Mouse (Mus musculus) splenic B cell, adult 2 months (primary cell): ENCODE data around the gene Ndufs7.

Source experiments
- DNase-seq: peaks from one replicate; pipeline ENCODE4 v3.0.0-alpha.2; 2011; ENCODE audit warnings: low read depth, low spot score
- H3K27me3 ChIP-seq: 2 replicates; pipeline ENCODE4 v1.6.1; 2012; ENCODE audit warnings: mild to moderate bottlenecking, low read length, moderate library complexity, mixed read lengths; ENCODE audit not compliant: control insufficient read depth, poor library complexity, insufficient read depth, severe bottlenecking
- H3K36me3 ChIP-seq: 2 replicates; pipeline ENCODE4 v1.6.1; 2012; ENCODE audit warnings: mild to moderate bottlenecking, low read length, moderate library complexity, mixed read lengths; ENCODE audit not compliant: control insufficient read depth, poor library complexity, insufficient read depth, severe bottlenecking

Ndufs7 gene

DNA sequence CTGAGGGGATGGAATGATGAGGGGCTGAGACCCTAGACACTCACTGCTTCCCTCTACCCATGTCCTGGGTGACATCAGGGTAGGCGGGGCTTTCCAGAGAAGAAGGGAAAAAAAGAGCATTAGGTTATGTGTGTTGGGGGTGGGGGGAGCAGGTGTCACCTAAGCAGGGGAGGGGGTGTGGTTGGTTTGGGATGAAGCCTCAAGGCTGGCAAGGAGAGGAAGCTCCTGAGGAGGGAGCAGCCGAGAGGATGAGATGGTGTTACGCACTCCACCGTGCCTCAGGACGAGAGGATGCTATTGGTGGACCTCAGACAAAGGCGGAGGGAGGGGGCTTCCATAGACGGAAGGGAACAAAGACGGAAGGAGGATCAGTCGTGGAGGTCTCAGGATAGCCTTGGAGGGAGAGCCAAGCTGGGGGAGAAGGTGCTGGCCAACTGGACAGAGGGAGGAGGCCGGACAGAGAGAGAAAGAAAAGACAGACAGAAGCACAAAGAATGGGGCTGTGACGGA is 51.8 kb downstream of the Ndufs7 start:
- Histone ChIP-seq H3K27me3 (no peaks in the 10 kb centered on the region; the same call in none of the 2 replicates), H3K36me3 (no peaks in the 10 kb centered on the region)
- no peak for DNase-seq

DNA sequence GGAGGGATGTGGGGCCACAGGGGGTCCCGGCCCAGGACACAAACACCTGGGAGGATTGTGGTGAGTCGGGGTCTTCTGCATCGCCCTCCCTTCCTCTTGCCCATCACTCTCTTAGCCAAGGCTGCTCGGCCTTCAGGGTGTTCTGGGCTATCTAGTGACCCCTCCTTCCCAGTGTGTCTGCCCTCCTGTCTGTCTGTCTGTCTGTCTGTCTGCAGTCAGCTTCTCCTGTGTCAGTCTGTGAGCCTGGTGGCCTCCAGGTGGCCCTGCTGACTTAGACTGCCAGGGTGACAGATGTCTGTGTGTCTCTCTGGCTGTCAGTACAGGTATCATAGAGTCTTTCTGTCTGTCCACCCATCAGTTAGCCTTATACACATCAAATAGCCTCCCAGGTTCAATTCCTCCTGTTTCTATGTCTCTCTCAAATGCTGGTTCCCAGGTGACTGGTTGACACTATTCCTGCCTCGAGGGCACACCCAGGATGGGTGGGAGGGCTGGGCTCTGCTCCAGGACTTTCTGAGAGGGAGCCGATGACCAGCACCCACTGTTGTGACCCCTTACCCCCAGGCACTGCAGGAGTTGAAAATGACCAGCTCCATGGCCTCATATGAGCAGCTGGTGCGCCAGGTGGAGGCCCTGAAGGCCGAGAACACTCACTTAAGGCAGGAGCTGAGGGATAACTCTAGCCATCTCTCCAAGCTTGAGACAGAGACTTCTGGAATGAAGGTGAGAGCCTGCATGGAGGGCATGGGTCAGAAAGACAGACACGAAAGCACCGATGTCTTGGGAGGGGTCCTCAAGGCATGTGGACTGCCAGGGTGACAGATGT is 52.5 kb downstream of the Ndufs7 start:
- Histone ChIP-seq H3K27me3 (no peaks in the 10 kb centered on the region; the same call in none of the 2 replicates), H3K36me3 (no peaks in the 10 kb centered on the region)
- DNase-seq, result no peak

DNA sequence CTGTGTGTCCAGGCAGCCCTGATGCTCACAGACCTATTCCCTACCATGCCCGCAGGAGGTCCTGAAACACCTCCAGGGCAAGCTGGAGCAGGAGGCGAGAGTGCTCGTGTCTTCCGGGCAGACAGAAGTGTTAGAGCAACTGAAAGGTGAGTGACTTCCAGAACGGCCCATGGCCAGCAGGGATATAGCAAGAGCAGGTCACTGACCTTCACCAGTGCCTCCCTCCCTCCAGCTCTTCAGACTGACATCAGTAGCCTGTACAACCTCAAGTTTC is 53.1 kb downstream of the Ndufs7 start:
- DNase-seq, result no peak
- H3K27me3 ChIP-seq, result no peaks in the 10 kb centered on the region; the same call in none of the 2 replicates
- no peaks in the 10 kb centered on the region for H3K36me3 ChIP-seq

DNA sequence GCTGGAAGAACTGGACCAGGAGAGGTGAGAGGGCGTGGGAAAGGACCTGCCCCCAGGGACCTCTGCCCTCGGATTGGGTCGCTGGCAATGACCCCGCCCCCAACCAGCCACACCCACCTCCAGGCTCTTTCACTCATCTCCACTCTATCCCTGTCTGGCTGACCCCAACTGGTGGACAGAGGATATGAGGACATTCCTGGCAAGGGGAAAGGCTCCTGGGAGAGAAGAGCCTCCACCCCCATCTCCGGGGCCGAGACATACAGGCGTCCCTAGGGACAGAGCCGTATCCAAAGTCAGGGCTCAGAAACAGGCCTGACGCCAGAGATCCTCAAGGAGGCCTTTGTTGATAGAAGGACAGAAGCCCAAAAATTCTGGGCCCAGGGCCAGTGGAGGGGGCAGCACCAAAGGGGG is 53.6 kb downstream of the Ndufs7 start:
- H3K27me3 ChIP-seq, result no peaks in the 10 kb centered on the region; the same call in none of the 2 replicates
- H3K36me3 ChIP-seq, result no peaks in the 10 kb centered on the region
- DNase-seq, result no peak

DNA sequence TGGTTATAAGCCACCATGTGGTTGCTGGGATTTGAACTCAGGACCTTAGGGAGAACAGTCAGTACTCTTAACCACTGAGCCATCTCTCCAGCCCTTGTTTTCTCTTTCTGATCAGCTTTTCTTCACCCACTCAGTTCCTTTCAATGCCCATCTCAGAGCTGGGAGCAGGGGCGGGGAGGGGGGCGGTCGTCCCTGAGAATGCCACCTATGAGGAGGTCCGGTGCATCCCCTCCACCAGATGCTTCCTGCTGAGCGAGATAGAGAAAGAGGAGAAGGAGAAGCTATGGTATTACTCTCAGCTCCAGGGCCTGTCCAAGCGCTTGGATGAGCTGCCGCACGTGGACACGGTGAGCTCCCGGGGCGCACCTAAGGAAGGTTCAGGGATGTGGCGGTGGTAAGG is 55.5 kb downstream of the Ndufs7 start:
- Histone ChIP-seq H3K27me3 (no peaks in the 10 kb centered on the region; the same call in none of the 2 replicates), H3K36me3 (no peaks in the 10 kb centered on the region)
- DNase-seq, result no peak

DNA sequence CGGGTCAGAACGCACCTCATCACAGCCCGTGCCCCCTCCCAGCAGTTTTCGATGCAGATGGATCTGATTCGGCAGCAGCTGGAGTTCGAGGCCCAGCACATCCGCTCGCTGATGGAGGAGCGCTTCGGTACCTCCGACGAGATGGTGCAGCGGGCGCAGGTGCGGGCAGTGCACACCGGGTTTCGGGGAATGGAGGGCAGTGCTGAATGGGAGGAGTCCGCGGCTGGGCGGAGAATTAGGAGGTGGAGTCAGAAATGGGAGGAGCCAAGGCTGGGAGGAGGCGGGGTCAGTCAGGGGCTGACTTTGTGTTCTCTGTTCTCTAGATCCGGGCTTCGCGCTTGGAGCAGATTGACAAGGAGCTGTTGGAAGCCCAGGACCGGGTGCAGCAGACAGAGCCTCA is 55.9 kb downstream of the Ndufs7 start:
- no peaks in the 10 kb centered on the region; the same call in none of the 2 replicates for H3K27me3 ChIP-seq
- peak; percentile 78 for DNase-seq

More for the DNA sequence above, 55.9 kb downstream of the Ndufs7 start:
- no peaks in the 10 kb centered on the region for H3K36me3 ChIP-seq
